Mouse (Mus musculus): ENCODE measurements around the gene Arhgap36. TPM values are rescaled to one million over a fixed set of nuclear protein-coding genes. Genes with fewer than 3 reads are reported as not detected.
A peak's percentile ranks its signal among the peaks of the same experiment; 100 is the strongest.

Arhgap36 gene
- 1 to 10 TPM in 1 of 2 experiments, under 1 TPM in 1; 0.58 to 1.1 TPM for total RNA-seq (2021)
- polyA plus RNA-seq (2012; rRNA removed), result 0.04 and 0.27 TPM in 2 replicates
- long read RNA-seq, partial matches to known transcripts, result 1 of 3 reads
- long read RNA-seq, other reads (novel, unspliced or antisense), result 0 of 3 reads

DNA sequence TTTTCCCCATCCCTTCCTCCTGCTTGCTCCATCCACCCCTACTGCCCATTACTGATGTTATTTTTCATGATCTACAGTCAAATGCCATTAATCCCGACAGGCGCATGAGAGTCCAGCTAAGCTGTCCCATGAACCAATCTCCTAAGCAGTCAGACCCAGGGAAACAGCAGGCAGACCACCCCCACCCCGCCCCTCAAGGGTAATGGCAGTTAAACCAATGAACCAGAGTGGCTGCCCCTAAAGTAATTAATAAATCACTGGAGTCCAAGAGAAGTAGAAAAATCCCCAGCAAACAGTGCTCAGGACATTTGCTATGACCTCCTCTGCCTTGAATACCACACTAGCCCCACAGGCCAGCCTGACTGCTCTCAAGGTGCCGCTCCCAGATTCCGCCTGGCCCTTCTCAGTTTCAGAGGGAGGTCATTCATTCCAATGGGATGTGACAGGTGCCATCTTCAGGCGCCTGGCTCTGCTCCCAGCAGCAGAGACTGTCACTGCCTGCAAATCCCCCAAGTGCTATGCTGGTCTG lies at the start of gene Arhgap36:
Gene Arhgap36, plus strand, starts transcription at position 504 of the 529 bp plus-strand sequence.
- no peak for DNase-seq

DNA sequence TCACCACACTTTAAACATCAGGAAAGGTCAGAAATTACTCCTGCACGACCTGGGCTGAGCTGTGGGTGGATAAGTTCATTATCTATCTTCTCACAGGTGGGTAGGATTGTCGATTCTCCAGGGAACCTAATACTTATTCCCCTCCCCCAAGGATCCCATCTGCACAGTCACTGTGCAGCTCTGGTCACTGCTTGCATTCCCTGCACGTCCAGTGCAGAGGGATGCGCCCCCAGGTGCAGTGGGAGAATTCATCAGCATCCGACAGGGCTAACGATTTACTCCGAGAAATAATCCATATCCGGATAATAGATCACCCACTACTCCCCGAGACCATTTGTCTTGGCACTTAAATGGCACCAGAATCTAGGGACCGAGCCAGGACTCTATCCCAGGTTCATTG lies 6.0 kb upstream of the Arhgap36 start:
- DNase-seq, result no peak

DNA sequence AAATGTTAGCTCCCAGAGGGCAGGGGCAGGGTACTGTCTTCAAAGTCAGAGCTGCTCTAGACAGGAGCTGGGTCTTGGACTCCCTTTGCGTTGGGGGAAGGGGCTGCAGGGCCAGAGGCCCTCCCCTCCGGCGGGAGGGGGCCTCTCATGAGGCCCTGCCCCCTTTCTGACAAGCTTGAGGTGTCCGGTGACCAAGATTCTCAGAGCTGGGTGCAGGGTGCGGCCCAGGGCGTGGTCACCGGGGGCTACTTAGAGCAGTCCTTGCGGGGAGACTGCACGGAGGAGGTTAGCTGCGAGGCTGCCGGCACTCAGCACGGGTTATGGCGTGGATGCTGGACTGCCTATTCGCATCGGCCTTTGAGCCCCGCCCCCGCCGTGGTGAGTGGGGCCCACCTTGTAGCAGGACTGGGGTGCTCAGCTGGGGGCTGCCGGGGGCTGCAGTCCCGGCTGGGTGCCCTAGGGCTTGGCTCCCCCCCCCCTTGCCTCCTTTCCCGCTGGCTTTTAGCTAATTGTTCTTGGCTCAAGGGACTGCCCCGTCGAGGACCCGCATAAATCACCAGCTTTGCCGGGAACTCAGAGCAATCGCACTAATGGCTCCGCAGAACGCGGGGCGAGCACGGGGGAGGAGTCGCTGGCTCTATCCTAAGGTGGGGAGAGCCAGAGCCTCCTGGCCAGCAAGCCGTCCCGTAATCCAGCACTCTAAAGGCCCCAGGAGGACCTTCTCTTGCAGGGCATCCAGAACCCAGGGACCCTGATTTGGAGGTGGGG lies 6.7 kb downstream of the Arhgap36 start:
- DNase-seq, result peak; percentile 13

DNA sequence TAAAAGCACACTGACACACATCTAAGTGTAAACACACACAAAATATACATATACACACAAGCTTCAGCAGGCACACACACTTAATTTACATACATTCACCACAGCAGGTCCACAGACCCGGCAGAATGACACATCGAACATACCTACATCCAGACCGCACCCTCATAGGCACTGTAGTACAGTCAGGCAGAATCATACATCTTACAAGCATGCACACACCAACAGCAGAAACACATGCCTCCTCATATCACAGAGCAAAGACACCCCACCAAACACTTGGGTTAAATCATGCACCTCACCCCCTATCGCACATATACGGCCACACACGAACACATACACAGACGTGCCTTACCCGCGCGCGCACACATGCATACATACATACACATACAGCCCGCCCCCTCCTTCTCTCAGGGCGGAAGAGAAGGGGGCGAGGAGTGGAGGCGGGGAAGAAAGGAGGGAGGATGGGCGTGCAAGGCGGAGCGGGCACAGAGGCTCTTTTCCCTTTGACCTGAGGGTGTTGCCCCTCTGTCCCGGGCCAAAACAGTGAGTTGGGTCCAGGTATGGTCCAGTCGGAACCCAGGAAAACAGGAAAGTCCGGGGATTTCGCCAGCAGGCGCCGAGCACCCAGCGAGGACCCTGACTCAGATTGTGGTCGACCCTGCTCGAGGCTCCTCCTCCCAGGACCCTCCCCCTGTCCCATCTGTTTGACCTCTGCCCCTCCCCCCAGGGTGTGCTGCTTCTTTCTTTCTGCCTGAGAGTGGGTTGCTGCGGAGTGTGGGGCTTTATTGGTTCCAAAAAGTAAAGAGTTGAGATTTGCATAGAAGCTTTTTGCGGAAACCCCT lies 16.4 kb downstream of the Arhgap36 start:
- no peak for DNase-seq

DNA sequence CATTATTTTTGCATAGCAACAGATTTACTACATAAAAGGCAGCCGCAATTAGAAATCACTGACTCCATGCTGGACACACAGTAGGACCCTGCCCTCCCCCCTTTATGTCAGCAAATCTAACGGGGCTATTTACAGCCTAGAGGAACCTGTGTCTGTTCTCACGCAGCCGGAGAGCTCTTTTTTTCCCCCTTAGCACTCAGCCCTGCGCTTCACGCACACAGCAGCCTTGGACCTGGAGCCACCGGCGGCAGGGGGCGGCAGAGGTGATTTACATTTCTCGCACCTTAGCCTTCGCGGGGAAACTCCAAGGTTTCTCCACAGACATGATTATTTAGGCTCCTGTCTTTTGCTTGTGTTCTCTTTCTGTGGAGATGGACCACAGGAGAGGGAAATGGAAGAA lies 17.1 kb downstream of the Arhgap36 start:
- DNase-seq, result no peak

DNA sequence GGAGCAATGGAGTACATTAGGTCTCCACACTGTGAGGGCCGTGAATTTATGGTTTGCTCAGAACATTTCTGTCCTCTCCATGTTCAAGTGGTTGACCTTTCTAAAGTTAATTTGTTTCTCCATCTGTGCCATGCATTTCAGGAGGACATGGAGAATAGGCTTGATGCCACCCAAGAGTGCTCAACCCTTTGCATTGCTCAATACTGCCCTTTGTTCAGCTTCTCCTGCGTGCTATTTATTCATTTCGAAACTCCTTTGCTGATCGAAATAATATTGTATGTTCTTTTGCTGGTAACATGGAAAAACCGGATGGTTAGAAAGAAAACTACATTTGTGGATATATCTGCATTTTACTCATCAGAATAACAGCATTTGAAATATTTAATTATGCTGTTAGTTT lies 25.4 kb downstream of the Arhgap36 start:
- DNase-seq, result no peak

DNA sequence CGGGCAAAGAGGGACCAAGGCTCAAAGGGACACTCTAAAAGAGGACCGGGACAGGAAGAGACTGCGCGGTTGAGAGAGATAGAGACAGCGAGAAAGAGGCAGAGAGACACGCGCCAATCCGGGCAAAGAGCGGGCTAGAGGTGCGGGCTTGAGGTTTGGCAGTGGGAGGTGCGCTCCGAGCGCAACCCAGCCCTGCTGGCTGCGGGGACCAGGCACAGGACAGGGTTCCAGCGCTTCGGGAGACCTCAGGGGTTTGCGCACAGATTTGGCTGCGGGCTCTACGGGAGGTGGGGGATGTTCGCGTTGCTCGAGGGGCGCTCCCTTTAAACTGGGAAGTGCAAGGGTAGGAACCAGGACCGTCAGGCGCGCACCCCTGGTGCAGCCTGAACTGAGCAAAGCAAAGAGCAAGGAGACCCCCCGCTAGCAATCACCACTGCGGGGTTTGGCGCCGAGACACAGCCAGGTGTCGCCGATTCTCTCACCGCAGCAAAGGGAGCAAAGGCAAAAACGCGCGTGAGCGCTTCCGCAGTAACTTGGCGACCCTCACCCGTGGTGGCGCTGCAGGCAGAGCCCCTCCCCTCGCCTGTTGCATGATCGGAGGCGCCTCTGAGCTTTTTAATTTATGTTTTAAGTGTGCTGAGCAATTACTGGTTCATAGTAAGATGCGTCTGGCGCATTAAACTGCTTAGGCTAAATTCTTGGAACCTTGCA lies 30.1 kb downstream of the Arhgap36 start:
- DNase-seq, result no peak

Other genes with a start within 250 kb of the Arhgap36 start
- 10 to 100 TPM; 14.7 to 21.7 TPM for gene Enox2, start 175.7 kb upstream of the Arhgap36 start, total RNA-seq (2021)
- 0.94 and 1.9 TPM in 2 replicates for gene Enox2, start 175.7 kb upstream of the Arhgap36 start, polyA plus RNA-seq (2012; rRNA removed)
- not detected for gene Olfr1320, start 208.4 kb downstream of the Arhgap36 start, total RNA-seq (2021)
- gene Olfr1320, start 208.4 kb downstream of the Arhgap36 start, polyA plus RNA-seq (2012; rRNA removed), result not detected in 2 replicates